Mouse (Mus musculus): ENCODE measurements around the gene Gabbr1. TPM values are rescaled to one million over a fixed set of nuclear protein-coding genes. Genes with fewer than 3 reads are reported as not detected.

Gabbr1 gene
- polyA plus RNA-seq (2017; shearing (Covaris generic)): 10 to 100 TPM in 1 of 2 experiments, 1 to 10 TPM in 1; 8.3 to 13.7 TPM

GRCm38 (mm10) chr17:37045611-37046311 lies at the start of gene Gabbr1:
Gene Gabbr1, plus strand, starts transcription at chr17:37045966.

GRCm38 (mm10) chr17:37000863-37001262 lies 44.9 kb upstream of the Gabbr1 start, which contains the start of gene Zfp57:
Gene Zfp57, plus strand, starts transcription at chr17:37001163.

GRCm38 (mm10) chr17:37022628-37023576 lies 22.9 kb upstream of the Gabbr1 start, which contains the start of gene Mog:
Gene Mog, minus strand, starts transcription at chr17:37023398.

GRCm38 (mm10) chr17:37088399-37088798 lies 42.6 kb downstream of the Gabbr1 start, which contains the start of gene Olfr90:
Gene Olfr90, minus strand, starts transcription at chr17:37088499.

GRCm38 (mm10) chr17:37098178-37098577 lies 52.4 kb downstream of the Gabbr1 start, which contains the start of gene Olfr91:
Gene Olfr91, minus strand, starts transcription at chr17:37098278.

GRCm38 (mm10) chr17:37119988-37120387 lies 74.2 kb downstream of the Gabbr1 start, which contains the start of gene Olfr92:
Gene Olfr92, minus strand, starts transcription at chr17:37120088.

Other genes with a start within 250 kb of the Gabbr1 start
- not detected for gene H2-M10.6, start 233.8 kb upstream of the Gabbr1 start, polyA plus RNA-seq (2017; shearing (Covaris generic))
- 100 to 1,000 TPM; 137 to 139 TPM for gene Trim26, start 208.8 kb upstream of the Gabbr1 start, polyA plus RNA-seq (2017; shearing (Covaris generic))
- gene Trim15, start 178.8 kb upstream of the Gabbr1 start, polyA plus RNA-seq (2017; shearing (Covaris generic)): under 1 TPM; 0.17 to 0.28 TPM
- under 1 TPM; 0.18 to 0.42 TPM for gene Trim10, start 176.4 kb upstream of the Gabbr1 start, polyA plus RNA-seq (2017; shearing (Covaris generic))
- not detected for gene Trim40, start 155.8 kb upstream of the Gabbr1 start, polyA plus RNA-seq (2017; shearing (Covaris generic))
- gene Trim31, start 147.8 kb upstream of the Gabbr1 start, polyA plus RNA-seq (2017; shearing (Covaris generic)): under 1 TPM; 0.10 to 0.45 TPM
- gene Rnf39, start 103.0 kb upstream of the Gabbr1 start, polyA plus RNA-seq (2017; shearing (Covaris generic)): under 1 TPM; 0.17 to 0.95 TPM
- gene Ppp1r11, start 94.2 kb upstream of the Gabbr1 start, polyA plus RNA-seq (2017; shearing (Covaris generic)): 100 to 1,000 TPM; 151 to 165 TPM
- 10 to 100 TPM; 84.9 to 90.5 TPM for gene Znrd1, start 87.4 kb upstream of the Gabbr1 start, polyA plus RNA-seq (2017; shearing (Covaris generic))
- 1 to 10 TPM; 4.4 to 5.6 TPM for gene Znrd1as, start 87.4 kb upstream of the Gabbr1 start, polyA plus RNA-seq (2017; shearing (Covaris generic))
- gene 2410137M14Rik, start 64.7 kb upstream of the Gabbr1 start, polyA plus RNA-seq (2017; shearing (Covaris generic)): not detected
- gene H2-M5, start 56.4 kb upstream of the Gabbr1 start, polyA plus RNA-seq (2017; shearing (Covaris generic)): under 1 TPM in 1 of 2 experiments, not detected in 1; 0.70 TPM
- under 1 TPM; 0.11 to 0.60 TPM for gene Zfp57, start 44.8 kb upstream of the Gabbr1 start, polyA plus RNA-seq (2017; shearing (Covaris generic))
- gene Mog, start 22.6 kb upstream of the Gabbr1 start, polyA plus RNA-seq (2017; shearing (Covaris generic)): not detected
- gene Olfr90, start 42.5 kb downstream of the Gabbr1 start, polyA plus RNA-seq (2017; shearing (Covaris generic)): under 1 TPM; 0.16 to 0.42 TPM
- under 1 TPM; 0.10 to 0.13 TPM for gene Olfr91, start 52.3 kb downstream of the Gabbr1 start, polyA plus RNA-seq (2017; shearing (Covaris generic))
- gene Olfr92, start 74.1 kb downstream of the Gabbr1 start, polyA plus RNA-seq (2017; shearing (Covaris generic)): under 1 TPM in 1 of 2 experiments, not detected in 1; 0.13 TPM
- not detected for gene Olfr93, start 115.5 kb downstream of the Gabbr1 start, polyA plus RNA-seq (2017; shearing (Covaris generic))
- gene Ubd, start 147.9 kb downstream of the Gabbr1 start, polyA plus RNA-seq (2017; shearing (Covaris generic)): 1 to 10 TPM in 1 of 2 experiments, under 1 TPM in 1; 0.17 to 2.7 TPM
- not detected for gene Olfr94, start 155.0 kb downstream of the Gabbr1 start, polyA plus RNA-seq (2017; shearing (Covaris generic))
- gene Olfr95, start 167.2 kb downstream of the Gabbr1 start, polyA plus RNA-seq (2017; shearing (Covaris generic)): not detected
- gene Olfr96, start 174.2 kb downstream of the Gabbr1 start, polyA plus RNA-seq (2017; shearing (Covaris generic)): under 1 TPM; 0.19 to 0.78 TPM
- not detected for gene Olfr97, start 191.4 kb downstream of the Gabbr1 start, polyA plus RNA-seq (2017; shearing (Covaris generic))
- under 1 TPM in 1 of 2 experiments, not detected in 1; 0.33 TPM for gene Olfr98, start 217.8 kb downstream of the Gabbr1 start, polyA plus RNA-seq (2017; shearing (Covaris generic))
- gene H2-M3, start 224.3 kb downstream of the Gabbr1 start, polyA plus RNA-seq (2017; shearing (Covaris generic)): 100 to 1,000 TPM; 103 to 115 TPM
- gene Olfr99, start 237.5 kb downstream of the Gabbr1 start, polyA plus RNA-seq (2017; shearing (Covaris generic)): 1 to 10 TPM; 2.4 to 4.4 TPM

Measured in inflammation-experienced regulatory T-cells (primary cell).